Mouse (Mus musculus): ENCODE results near the gene Sgta. TPM values are rescaled to one million over a fixed set of nuclear protein-coding genes. Genes with fewer than 3 reads are reported as not detected.

Gene Sgta
- total and polyA plus RNA-seq, 3 experiments: 67.6 to 123 (median 104) TPM

GRCm38 (mm10) chr10:81018326-81018725, 41.7 kb downstream of the Sgta start:
- Histone ChIP-seq H3K9me3 (replicated peaks; ENCODE audit: low read length) (peaks cover 13% of the 10 kb centered on the region), H3K4me2 (ENCODE audit: insufficient read depth, low read depth, poor library complexity, severe bottlenecking) (no peak overlapping the region), H3K27ac (ENCODE audit: insufficient read depth, low read depth) (no peak overlapping the region), H3K4me3 (replicated peaks in 1 of 3; ENCODE audit: low read depth in 2 of 3, low read length in 2 of 3, poor library complexity in 1 of 3) (no peak overlapping the region), H3K36me3 (replicated peaks in 1 of 2; ENCODE audit: control insufficient read depth in 1 of 2, insufficient read depth in 1 of 2, low read length in 1 of 2) (no peaks in the 10 kb centered on the region), H3K4me1 (ENCODE audit: control insufficient read depth in 1 of 2, insufficient read depth in 2 of 2) (peaks cover 4 to 14% of the 10 kb centered on the region in 2 experiments), H3K9ac (ENCODE audit: insufficient read depth, low read depth) (no peak overlapping the region), H3K27me3 (replicated peaks) (peaks cover 48% of the 10 kb centered on the region), H3K79me2 (replicated peaks; ENCODE audit: control insufficient read depth, extremely low read depth, insufficient read depth, poor library complexity, severe bottlenecking) (no peaks in the 10 kb centered on the region)
- TF ChIP-seq ZNF384 (IDR thresholded peaks at IDR 0.05; ENCODE audit: low read depth, low read length) (no peak), USF2 (conservative IDR thresholded peaks at IDR 0.05; ENCODE audit: low read depth, low read length) (no peak), MAZ (IDR thresholded peaks at IDR 0.05; ENCODE audit: low read depth, low read length) (no peak), JUND (conservative IDR thresholded peaks at IDR 0.05; ENCODE audit: low read depth, low read length) (no peak), CTCF (conservative IDR thresholded peaks at IDR 0.05 in 1 of 2, IDR thresholded peaks at IDR 0.05 in 1 of 2; ENCODE audit: low read depth in 2 of 2, low read length in 2 of 2) (no peak), CHD2 (IDR thresholded peaks at IDR 0.05; ENCODE audit: low read length) (no peak), SIN3A (IDR thresholded peaks at IDR 0.05; ENCODE audit: low read length) (no peak), UBTF (IDR thresholded peaks at IDR 0.05; ENCODE audit: low read depth, low read length) (no peak), MXI1 (IDR thresholded peaks at IDR 0.05; ENCODE audit: low read depth, low read length) (no peak), POLR2AphosphoS2 (IDR thresholded peaks at IDR 0.05; ENCODE audit: low read depth, low read length) (no peak), BHLHE40 (IDR thresholded peaks at IDR 0.05; ENCODE audit: low read depth, low read length) (no peak), MAFK (IDR thresholded peaks at IDR 0.05; ENCODE audit: insufficient replicate concordance, low read length) (no peak), USF1 (IDR thresholded peaks at IDR 0.05; ENCODE audit: low read depth, low read length) (no peak), MEF2A (IDR thresholded peaks at IDR 0.05; ENCODE audit: borderline replicate concordance, low read depth, low read length) (no peak), ETS1 (conservative IDR thresholded peaks at IDR 0.05; ENCODE audit: low read depth, low read length) (no peak), EP300 (IDR thresholded peaks at IDR 0.05; ENCODE audit: low read length) (no peak), RAD21 (IDR thresholded peaks at IDR 0.05; ENCODE audit: low read depth, low read length) (no peak), IRF4 (IDR thresholded peaks at IDR 0.05; ENCODE audit: low read depth, low read length) (no peak)
- in situ Hi-C loops (cut with MboI; ENCODE audit: low pct_ligation_motif_present, low pct_unique_long_range_greater_than_20kb, low sequenced_read_pairs): no loop called here
- dilution Hi-C loops (cut with MboI; ENCODE audit: extremely low pct_ligation_motif_present, extremely low pct_unique_long_range_greater_than_20kb, low sequenced_read_pairs): no loop called here
- peak; percentile 44 for DNase-seq (ENCODE audit: extremely low read depth)

GRCm38 (mm10) chr10:81016645-81017044, 43.3 kb downstream of the Sgta start:
- no peak overlapping the region for H3K9ac ChIP-seq (ENCODE audit: insufficient read depth, low read depth)
- H3K36me3 ChIP-seq (replicated peaks in 1 of 2; ENCODE audit: control insufficient read depth in 1 of 2, insufficient read depth in 1 of 2, low read length in 1 of 2): no peaks in the 10 kb centered on the region
- no peak for TF ChIP-seq CHD1 (IDR thresholded peaks at IDR 0.05; ENCODE audit: low read depth, low read length)
- TF ChIP-seq RAD21 (IDR thresholded peaks at IDR 0.05; ENCODE audit: low read depth, low read length): peak; percentile 59
- TF ChIP-seq CTCF (conservative IDR thresholded peaks at IDR 0.05 in 1 of 2, IDR thresholded peaks at IDR 0.05 in 1 of 2; ENCODE audit: low read depth in 2 of 2, low read length in 2 of 2): peak; percentile 80 to 90
- TF ChIP-seq IRF4 (IDR thresholded peaks at IDR 0.05; ENCODE audit: low read depth, low read length): 0 out of 2 replicates have a peak, but pooled peaks have one; percentile 14
- TF ChIP-seq MXI1 (IDR thresholded peaks at IDR 0.05; ENCODE audit: low read depth, low read length): 0 out of 2 replicates have a peak, but pooled peaks have one; percentile 37
- TF ChIP-seq SIN3A (IDR thresholded peaks at IDR 0.05; ENCODE audit: low read length): no peak
- TF ChIP-seq SMC3 (IDR thresholded peaks at IDR 0.05; ENCODE audit: low read depth, low read length): peak; percentile 82
- H3K4me2 ChIP-seq (ENCODE audit: insufficient read depth, low read depth, poor library complexity, severe bottlenecking): no peak overlapping the region
- in situ Hi-C loops (cut with MboI; ENCODE audit: low pct_ligation_motif_present, low pct_unique_long_range_greater_than_20kb, low sequenced_read_pairs): no loop called here
- peaks cover 2% of the 10 kb centered on the region for H3K9me3 ChIP-seq (replicated peaks; ENCODE audit: low read length)
- H3K4me3 ChIP-seq (replicated peaks in 1 of 3; ENCODE audit: low read depth in 2 of 3, low read length in 2 of 3, poor library complexity in 1 of 3): no peak overlapping the region
- H3K27ac ChIP-seq (ENCODE audit: insufficient read depth, low read depth): no peak overlapping the region
- dilution Hi-C loops (cut with MboI; ENCODE audit: extremely low pct_ligation_motif_present, extremely low pct_unique_long_range_greater_than_20kb, low sequenced_read_pairs): no loop called here
- no peaks in the 10 kb centered on the region for H3K79me2 ChIP-seq (replicated peaks; ENCODE audit: control insufficient read depth, extremely low read depth, insufficient read depth, poor library complexity, severe bottlenecking)
- peak; percentile 54 for DNase-seq (ENCODE audit: extremely low read depth)
- H3K27me3 ChIP-seq (replicated peaks): peaks cover 51% of the 10 kb centered on the region
- H3K4me1 ChIP-seq (ENCODE audit: control insufficient read depth in 1 of 2, insufficient read depth in 2 of 2): peaks cover 4 to 14% of the 10 kb centered on the region in 2 experiments; a peak in 3 of 4 replicates

All from CH12.LX (cell line).